Mouse (Mus musculus): ENCODE data around the gene Nfyc.

- no peak for TF ChIP-seq CTCF (conservative IDR thresholded peaks at IDR 0.05; ENCODE audit: low read length)
- no peak for TF ChIP-seq POU5F1 (IDR thresholded peaks at IDR 0.05; ENCODE audit: borderline replicate concordance, low read length)
These were observed 18.1 kb upstream of the Nfyc start for GRCm38 (mm10) chr4:120849451-120849850.

Data from E14TG2a.4 (cell line).